Mouse (Mus musculus) lung, embryonic 16.5 days (tissue): ENCODE data around the gene Fam83g. TPM values are rescaled to one million over a fixed set of nuclear protein-coding genes. Genes with fewer than 3 reads are reported as not detected.

Experiments used
- ATAC-seq: fragments of 200-750 bp; cut with Nextera tagmentation; 2 replicates; pipeline ENCODE4 v1.8.0; 2017; ENCODE audit warnings: low read depth, mild to moderate bottlenecking, moderate library complexity
- H3K27ac ChIP-seq: fragments of 300-500 bp; sonication (generic); 2 replicates; pipeline ENCODE4 v1.5.1; 2014; ENCODE audit warnings: mild to moderate bottlenecking, control low read depth, low read length
- H3K27me3 ChIP-seq: fragments of 300-500 bp; sonication (generic); 2 replicates; pipeline ENCODE4 v1.6.1; 2014; ENCODE audit warnings: low read depth, low read length, mixed read lengths; ENCODE audit not compliant: control insufficient read depth, insufficient read depth
- H3K36me3 ChIP-seq: fragments of 300-500 bp; sonication (generic); 2 replicates; pipeline ENCODE4 v1.6.1; 2014; ENCODE audit warnings: low read length; ENCODE audit not compliant: control insufficient read depth, insufficient read depth
- H3K4me1 ChIP-seq: fragments of 300-500 bp; sonication (generic); replicated peaks from 2 replicates; pipeline ENCODE4 v1.6.1; 2014; ENCODE audit warnings: low read length, mixed read lengths; ENCODE audit not compliant: control insufficient read depth, insufficient read depth
- H3K4me2 ChIP-seq: fragments of 300-500 bp; sonication (generic); 2 replicates; pipeline ENCODE4 v1.6.1; 2014; ENCODE audit warnings: low read depth, low read length, control low read depth
- H3K4me3 ChIP-seq: fragments of 300-500 bp; sonication (generic); 2 replicates; pipeline ENCODE4 v1.5.1; 2014; ENCODE audit warnings: mild to moderate bottlenecking, low read length, control low read depth
- H3K9ac ChIP-seq: fragments of 300-500 bp; sonication (generic); 2 replicates; pipeline ENCODE4 v1.6.1; 2014; ENCODE audit warnings: low read length, control low read depth
- H3K9me3 ChIP-seq: fragments of 300-500 bp; sonication (generic); 2 replicates; pipeline ENCODE4 v1.6.1; 2016; ENCODE audit warnings: low read length; ENCODE audit not compliant: control insufficient read depth
- WGBS: fragments of 180-500 bp; shearing (Covaris S2); extraction: QIAGEN DNeasy Blood & Tissue Kit; methylation state at CpG from one replicate; pipeline ENCODE4 v1.1.7; 2014; 5-methylcytosine and 5-hydroxymethylcytosine counted together
- polyA plus RNA-seq: library from polyadenylated mRNA; unstranded; fragments of >200 nt; fragmentation: Nextera tagmentation; extraction: Ambion mirVana; gene quantifications from 2 replicates; pipeline ENCODE4 v1.2.1, GENCODE M21; 2015

The Fam83g gene
- polyA plus RNA-seq, 1 experiment from 2014 or later = 2.2 TPM

DNA sequence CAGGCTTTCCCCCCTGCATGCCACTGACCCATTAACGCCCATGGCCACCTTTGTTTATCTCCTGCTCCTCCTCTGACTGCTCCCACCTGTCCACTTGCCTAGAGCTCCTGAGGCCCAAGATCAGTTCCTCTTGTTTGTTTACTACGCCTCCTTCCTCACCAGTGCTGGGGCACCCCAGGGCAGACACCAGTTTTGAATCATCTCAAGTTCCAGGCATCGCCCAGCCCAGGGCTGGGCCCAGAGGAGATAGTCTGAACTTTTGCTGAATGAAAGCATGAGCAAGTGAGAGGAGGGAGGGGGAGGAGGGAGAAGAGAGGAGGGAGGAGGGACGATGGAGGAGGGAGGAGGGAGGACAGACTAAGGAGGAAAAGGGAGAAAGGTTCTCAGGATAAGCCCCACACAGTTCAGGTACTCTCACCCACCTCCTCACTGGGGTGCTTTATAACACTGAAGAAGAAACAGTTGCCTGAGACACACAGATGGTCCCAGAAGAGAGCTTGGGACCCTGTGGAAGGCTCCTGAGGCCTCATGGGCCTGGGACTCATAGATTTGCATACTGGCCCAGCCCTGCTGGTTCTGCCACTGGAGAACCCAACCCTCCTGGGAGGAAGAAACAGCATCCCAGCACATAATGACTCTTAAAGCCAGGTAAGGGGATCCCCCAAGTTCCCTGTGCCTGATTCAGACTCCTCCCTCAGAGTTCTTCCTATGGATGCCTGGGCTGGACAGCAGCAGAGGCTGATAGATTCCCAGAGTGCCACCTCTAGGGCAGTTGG is 4.6 kb upstream of the Fam83g start:
- Histone ChIP-seq H3K4me1 (peaks cover 9% of the 10 kb centered on the region; the same call in 1 of the 2 replicates), H3K27me3 (peaks cover 16% of the 10 kb centered on the region), H3K36me3 (no peaks in the 10 kb centered on the region), H3K4me2 (no peak overlapping the region), H3K9ac (no peak overlapping the region), H3K9me3 (no peaks in the 10 kb centered on the region), H3K4me3 (no peak overlapping the region), H3K27ac (no peak overlapping the region)
- 55% methylated on average over 4 of the region's 4 CpGs for WGBS
- no peak for ATAC-seq

DNA sequence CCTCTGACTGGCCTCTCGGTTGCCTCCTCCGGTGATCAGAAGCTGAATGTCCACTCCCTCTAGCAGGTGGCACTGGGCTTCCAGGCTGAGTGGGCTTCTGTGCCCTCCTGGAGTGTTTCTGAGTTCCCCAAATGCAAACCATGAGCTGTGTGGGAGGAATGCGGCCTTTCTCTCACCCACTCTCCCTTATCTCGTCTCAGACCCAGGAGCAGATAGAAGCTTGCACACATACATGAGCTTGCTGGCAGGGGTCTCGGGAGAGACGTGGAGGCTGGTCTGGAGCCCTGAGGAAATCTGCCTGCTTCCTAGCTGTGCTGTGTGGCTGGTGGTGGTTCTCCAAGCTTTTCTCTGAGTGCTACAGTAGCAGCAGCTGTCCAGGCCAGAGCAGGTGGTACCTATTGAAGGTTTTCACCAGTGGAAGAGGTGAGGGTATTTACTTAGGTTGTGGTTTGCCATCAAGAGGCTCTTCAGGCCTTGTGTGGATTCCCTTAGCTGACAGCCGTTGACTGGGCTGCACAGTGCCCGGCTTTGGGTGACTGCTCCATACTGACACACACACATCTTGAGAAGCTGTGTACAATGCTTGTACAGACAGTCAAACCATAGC is 1.3 kb downstream of the Fam83g start:
- Histone ChIP-seq H3K9me3 (no peaks in the 10 kb centered on the region), H3K4me3 (peak overlapping the region; percentile 52), H3K27me3 (peaks cover 30% of the 10 kb centered on the region), H3K4me1 (peaks cover 10% of the 10 kb centered on the region; the same call in 1 of the 2 replicates), H3K9ac (0 out of 2 replicates have a peak overlapping the region, but pooled peaks have one; percentile 61), H3K4me2 (peak overlapping the region; percentile 67), H3K27ac (no peak overlapping the region; the same call in 1 of the 2 replicates), H3K36me3 (no peaks in the 10 kb centered on the region)
- 41% methylated on average over 8 of the region's 8 CpGs for WGBS
- peak; percentile 50; the same call in 1 of the 2 replicates for ATAC-seq

DNA sequence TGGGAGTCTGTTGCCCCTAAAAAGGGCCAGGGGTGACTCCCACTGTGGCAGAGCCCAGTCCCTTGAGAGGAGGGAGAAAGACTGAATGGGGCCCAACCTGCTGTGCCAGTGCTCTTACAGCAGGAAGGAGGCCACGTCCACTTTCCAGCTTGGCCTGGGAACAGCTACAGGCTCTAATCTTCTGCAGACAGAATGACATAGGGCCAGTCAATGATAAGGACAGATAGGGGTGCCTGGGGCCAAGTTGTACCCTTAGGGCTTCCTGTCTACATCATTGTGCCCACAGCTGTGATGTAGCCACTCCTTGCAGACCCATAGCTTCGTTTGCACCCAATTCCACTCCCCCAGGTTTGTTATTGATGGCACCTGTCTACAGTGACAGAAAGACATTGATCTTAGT is 2.2 kb downstream of the Fam83g start:
- ATAC-seq = no peak
- Histone ChIP-seq H3K27me3 (peaks cover 30% of the 10 kb centered on the region), H3K27ac (no peak overlapping the region), H3K9me3 (no peaks in the 10 kb centered on the region), H3K36me3 (no peaks in the 10 kb centered on the region), H3K4me2 (no peak overlapping the region), H3K4me3 (no peak overlapping the region), H3K4me1 (peaks cover 10% of the 10 kb centered on the region; the same call in 1 of the 2 replicates), H3K9ac (no peak overlapping the region)
- 39% methylated on average over 2 of the region's 2 CpGs for WGBS

DNA sequence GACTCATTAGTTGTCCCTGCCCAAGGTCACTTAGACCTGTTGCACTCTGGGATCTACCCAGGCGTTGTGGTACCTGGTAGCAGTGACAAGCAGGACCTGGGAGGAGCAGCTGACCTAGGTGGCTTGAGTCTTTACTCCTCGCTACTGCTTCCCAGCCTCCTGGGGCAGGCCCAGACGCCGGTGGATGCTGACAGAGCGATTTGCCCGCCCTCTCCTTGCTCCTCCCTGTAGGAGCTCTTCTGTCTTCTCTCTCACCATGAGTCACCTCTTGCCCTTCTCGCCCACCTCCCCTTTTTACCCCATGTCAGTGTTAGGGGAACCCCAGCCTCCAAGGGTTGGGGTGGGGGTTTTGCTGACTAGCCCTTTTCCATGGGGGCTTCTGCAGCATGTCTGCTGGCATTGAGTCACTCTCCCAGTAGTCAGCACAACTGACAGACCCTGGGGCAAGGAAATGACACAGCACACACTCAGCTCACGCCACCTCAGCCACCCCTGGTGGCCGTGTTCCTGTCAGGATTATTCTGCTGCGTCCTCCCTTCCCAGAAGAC is 3.1 kb downstream of the Fam83g start:
- no peak overlapping the region for H3K27ac ChIP-seq
- 56% methylated on average over 10 of the region's 10 CpGs for WGBS
- no peak for ATAC-seq
- no peak overlapping the region for H3K4me3 ChIP-seq
- no peak overlapping the region for H3K9ac ChIP-seq
- H3K27me3 ChIP-seq = peaks cover 30% of the 10 kb centered on the region
- H3K36me3 ChIP-seq = no peaks in the 10 kb centered on the region
- no peaks in the 10 kb centered on the region for H3K9me3 ChIP-seq
- H3K4me1 ChIP-seq = peaks cover 10% of the 10 kb centered on the region; the same call in 1 of the 2 replicates
- H3K4me2 ChIP-seq = no peak overlapping the region

DNA sequence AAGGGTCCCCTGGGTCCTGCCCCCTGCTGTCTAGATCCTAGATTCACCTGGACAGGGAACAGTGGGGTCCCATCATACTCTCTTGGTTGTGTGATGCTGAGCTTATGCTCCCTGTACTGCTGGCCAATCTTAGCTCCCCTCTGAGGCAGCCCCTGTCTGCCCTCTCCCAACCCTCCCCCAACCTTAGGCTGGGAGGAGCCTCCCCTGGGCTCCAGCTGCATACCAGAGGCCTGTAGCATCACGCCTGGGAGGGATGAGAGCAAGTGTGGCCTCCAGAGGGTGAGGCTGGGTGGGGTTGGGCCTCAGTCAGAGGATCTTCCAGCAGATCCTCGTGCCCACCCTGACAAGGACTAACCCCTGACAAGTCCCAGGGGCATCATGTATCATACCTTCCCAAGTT is 3.7 kb downstream of the Fam83g start:
- Histone ChIP-seq H3K4me3 (no peak overlapping the region), H3K4me2 (no peak overlapping the region), H3K9ac (no peak overlapping the region), H3K36me3 (no peaks in the 10 kb centered on the region), H3K4me1 (peaks cover 10% of the 10 kb centered on the region; the same call in 1 of the 2 replicates), H3K27ac (no peak overlapping the region), H3K9me3 (no peaks in the 10 kb centered on the region), H3K27me3 (peaks cover 28% of the 10 kb centered on the region)
- ATAC-seq = no peak
- 45% methylated on average over 2 of the region's 2 CpGs for WGBS

DNA sequence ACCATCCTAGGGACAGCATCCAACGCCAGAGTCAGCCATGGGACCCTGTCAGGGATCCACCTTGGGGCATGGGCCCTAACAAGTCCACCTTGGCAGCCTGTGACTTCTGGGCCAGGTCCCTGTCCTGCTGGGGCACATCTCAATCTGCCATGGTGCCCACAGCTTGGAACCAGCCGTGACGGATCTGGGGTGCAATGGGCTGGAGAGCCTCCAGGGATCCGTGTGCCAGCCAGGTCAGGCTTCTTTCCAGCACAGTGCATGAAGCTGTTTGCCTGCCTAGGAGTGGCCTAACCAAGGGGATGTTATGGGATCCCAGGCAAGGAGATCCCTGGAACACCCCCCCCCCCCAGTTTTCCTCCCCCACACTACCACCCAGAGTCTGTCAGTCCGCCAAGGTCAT is 9.1 kb downstream of the Fam83g start:
- no peaks in the 10 kb centered on the region for H3K4me1 ChIP-seq
- 87% methylated on average over 5 of the region's 5 CpGs for WGBS

DNA sequence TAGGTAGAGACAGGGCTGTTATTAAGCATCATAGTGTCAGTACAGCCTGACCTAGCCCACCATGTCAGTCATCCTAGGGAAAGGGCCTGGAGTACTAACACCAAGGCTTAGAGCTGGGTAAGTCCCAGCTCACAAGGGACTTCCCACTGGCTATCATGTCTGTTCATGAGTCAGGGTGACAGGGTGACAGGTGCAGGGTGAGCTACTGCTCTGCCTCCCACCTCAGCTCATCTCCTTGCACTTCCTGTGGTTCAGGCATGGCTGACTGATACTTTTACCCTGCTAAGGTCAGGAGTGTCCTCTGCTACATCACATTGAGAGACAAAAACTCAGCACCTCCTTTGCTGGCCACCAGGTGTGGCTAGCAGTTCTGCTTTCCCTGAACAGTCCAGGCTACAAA is 15.0 kb downstream of the Fam83g start:
- ATAC-seq = no peak
- Histone ChIP-seq H3K4me1 (no peaks in the 10 kb centered on the region), H3K4me3 (no peak overlapping the region), H3K9me3 (no peaks in the 10 kb centered on the region), H3K27me3 (no peaks in the 10 kb centered on the region), H3K27ac (no peak overlapping the region), H3K9ac (no peak overlapping the region), H3K4me2 (no peak overlapping the region), H3K36me3 (no peaks in the 10 kb centered on the region)

More for the DNA sequence above, 9.1 kb downstream of the Fam83g start:
- no peak overlapping the region for H3K4me3 ChIP-seq
- H3K4me2 ChIP-seq = no peak overlapping the region
- no peaks in the 10 kb centered on the region for H3K36me3 ChIP-seq
- ATAC-seq = no peak
- H3K27me3 ChIP-seq = no peaks in the 10 kb centered on the region
- no peak overlapping the region for H3K27ac ChIP-seq
- no peaks in the 10 kb centered on the region for H3K9me3 ChIP-seq
- no peak overlapping the region for H3K9ac ChIP-seq

DNA sequence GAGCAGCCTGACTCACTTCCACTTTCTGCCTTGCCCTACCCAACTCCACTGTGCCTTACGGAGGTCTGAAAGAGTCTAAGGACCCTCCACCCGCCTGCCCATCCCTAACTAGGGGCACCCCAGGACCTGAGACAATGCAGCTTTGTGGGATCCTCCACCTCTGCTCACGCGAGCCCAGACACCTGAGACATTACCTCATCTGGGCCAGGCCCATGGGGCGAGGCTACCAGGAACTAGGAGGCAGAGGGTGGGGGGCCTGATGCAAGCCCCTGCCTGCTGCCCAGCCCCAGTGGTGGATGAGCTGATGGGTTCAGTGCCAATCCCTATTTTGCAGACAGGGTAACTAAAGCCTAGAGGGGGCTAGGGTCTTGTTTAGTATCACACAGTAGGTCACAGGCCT is 15.6 kb downstream of the Fam83g start:
- no peak overlapping the region for H3K9ac ChIP-seq
- H3K36me3 ChIP-seq = no peaks in the 10 kb centered on the region
- no peak for ATAC-seq
- H3K4me3 ChIP-seq = no peak overlapping the region
- H3K4me1 ChIP-seq = no peaks in the 10 kb centered on the region
- H3K27ac ChIP-seq = no peak overlapping the region
- WGBS = 62% methylated on average over 5 of the region's 5 CpGs
- H3K9me3 ChIP-seq = no peaks in the 10 kb centered on the region
- H3K27me3 ChIP-seq = no peaks in the 10 kb centered on the region
- H3K4me2 ChIP-seq = no peak overlapping the region

DNA sequence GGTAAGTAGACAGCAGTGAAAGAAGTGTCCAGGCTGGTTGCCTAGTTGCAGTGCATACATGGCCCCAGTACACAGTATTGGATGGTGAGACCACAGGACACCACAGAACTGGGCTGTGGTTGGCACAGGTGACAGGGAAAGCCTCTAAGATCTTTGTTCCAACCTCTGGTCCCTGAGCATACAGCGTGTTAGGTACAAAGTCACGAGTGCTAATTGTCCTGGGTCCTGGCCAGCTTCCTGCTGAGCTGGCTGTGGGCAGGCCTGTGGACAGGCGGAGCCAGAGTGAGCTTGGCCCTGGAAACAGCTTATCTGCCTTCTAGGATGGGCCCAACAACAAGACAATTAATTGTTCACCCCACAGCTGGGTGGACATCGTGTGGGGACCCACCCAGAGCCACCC is 16.0 kb downstream of the Fam83g start:
- H3K9ac ChIP-seq = no peak overlapping the region
- 58% methylated on average over 4 of the region's 4 CpGs for WGBS
- no peaks in the 10 kb centered on the region for H3K36me3 ChIP-seq
- no peak overlapping the region for H3K27ac ChIP-seq
- no peak overlapping the region for H3K4me2 ChIP-seq
- H3K9me3 ChIP-seq = no peaks in the 10 kb centered on the region
- ATAC-seq = no peak
- H3K4me1 ChIP-seq = no peaks in the 10 kb centered on the region
- no peak overlapping the region for H3K4me3 ChIP-seq
- no peaks in the 10 kb centered on the region for H3K27me3 ChIP-seq
